Mouse (Mus musculus): ENCODE results near the gene Miox. TPM values are rescaled to one million over a fixed set of nuclear protein-coding genes. Genes with fewer than 3 reads are reported as not detected.

The Miox gene
- polyA plus RNA-seq, 1 experiment from 2014 or later, result not detected

DNA sequence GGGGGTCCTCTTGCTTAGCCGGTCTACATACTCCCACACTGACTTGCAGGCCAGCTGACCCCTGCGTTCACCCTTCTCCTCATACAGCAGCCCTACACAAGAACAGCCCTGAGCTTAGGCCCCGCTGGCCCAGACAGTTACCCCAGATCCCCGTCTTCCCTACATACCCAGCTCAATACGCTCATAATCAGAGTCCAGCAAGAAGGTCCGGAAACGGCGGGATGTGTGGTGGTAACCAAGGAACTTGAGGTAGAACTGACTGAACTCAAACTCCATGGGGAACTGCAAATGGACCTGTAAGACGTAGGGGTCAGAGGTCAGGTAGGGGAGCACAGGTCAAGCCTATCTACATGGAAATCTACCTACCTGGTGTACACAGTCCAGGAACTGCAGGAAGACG lies 40.4 kb upstream of the Miox start:
- DNase-seq (ENCODE audit: low spot score) (no peak), ATAC-seq (ENCODE audit: low read depth) (no peak)
- Histone ChIP-seq H3K9ac (ENCODE audit: low read depth, low read length) (no peak overlapping the region), H3K36me3 (ENCODE audit: control insufficient read depth, insufficient read depth, low read length) (peaks cover 95% of the 10 kb centered on the region), H3K4me1 (ENCODE audit: control insufficient read depth, insufficient read depth, low read length) (no peaks in the 10 kb centered on the region), H3K4me3 (ENCODE audit: low read depth, low read length) (no peak overlapping the region), H3K27me3 (replicated peaks; ENCODE audit: control insufficient read depth, insufficient read depth, low read length) (no peaks in the 10 kb centered on the region), H3K9me3 (ENCODE audit: control insufficient read depth, low read length) (no peaks in the 10 kb centered on the region), H3K4me2 (ENCODE audit: low read depth, low read length) (no peak overlapping the region), H3K27ac (replicated peaks; ENCODE audit: low read depth, low read length) (no peak overlapping the region)
- WGBS, result 89% methylated on average over 10 of the region's 10 CpGs

DNA sequence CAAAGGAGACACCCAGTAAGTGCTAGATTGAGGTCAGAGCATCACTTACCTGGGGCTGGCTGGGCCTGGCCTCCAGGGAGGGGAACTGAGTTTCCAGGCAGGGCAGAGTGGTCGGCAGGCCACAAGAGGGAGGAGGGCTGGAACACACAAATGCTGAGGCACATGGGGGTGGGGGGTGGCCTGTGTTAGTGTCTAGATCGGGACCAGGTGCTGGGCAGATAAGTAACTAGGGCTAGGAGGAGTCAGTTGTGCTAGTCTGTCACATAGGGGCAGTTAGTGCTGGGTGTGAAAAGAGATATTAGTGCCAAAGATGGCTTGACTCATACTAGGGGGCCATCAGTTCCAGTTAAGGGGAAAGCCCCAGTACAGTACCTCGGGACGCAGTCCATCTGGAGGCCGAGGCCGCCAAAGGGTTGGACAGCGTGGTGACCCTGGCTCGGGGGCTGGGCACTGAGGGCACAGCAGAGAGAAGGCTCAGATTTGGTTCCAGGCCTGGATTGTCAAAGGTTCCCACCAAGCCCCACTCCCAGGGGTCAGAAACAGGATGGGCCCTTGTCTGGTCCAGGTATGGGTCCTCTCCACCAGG lies 38.5 kb upstream of the Miox start:
- Histone ChIP-seq H3K4me3 (ENCODE audit: low read depth, low read length) (no peak overlapping the region), H3K4me2 (ENCODE audit: low read depth, low read length) (no peak overlapping the region), H3K9ac (ENCODE audit: low read depth, low read length) (no peak overlapping the region), H3K27me3 (replicated peaks; ENCODE audit: control insufficient read depth, insufficient read depth, low read length) (no peaks in the 10 kb centered on the region), H3K9me3 (ENCODE audit: control insufficient read depth, low read length) (no peaks in the 10 kb centered on the region), H3K36me3 (ENCODE audit: control insufficient read depth, insufficient read depth, low read length) (peaks cover 93% of the 10 kb centered on the region), H3K27ac (replicated peaks; ENCODE audit: low read depth, low read length) (no peak overlapping the region), H3K4me1 (ENCODE audit: control insufficient read depth, insufficient read depth, low read length) (no peaks in the 10 kb centered on the region)
- ATAC-seq (ENCODE audit: low read depth), result no peak
- DNase-seq (ENCODE audit: low spot score), result no peak
- WGBS, result 92% methylated on average over 7 of the region's 8 CpGs

DNA sequence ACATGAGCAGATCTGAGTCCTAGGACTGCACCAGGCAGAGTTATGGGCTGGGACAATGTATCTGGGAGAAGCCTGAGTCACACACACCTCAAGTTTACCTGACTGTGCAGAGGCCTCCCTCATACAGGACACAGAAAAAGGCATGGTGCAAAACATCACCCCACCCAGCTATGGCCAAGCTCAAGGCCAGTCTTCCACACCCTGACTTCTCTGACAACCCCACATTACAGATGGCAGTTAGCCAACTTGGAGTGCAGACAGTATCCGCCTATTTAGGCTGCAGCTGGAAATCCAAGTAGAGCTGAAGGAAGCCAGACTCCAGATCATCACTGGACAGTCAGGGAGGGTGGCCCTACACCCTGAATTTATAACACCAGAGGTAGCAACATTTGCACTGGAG lies 37.7 kb upstream of the Miox start:
- 0 out of 2 replicates have a peak, but pooled peaks have one; percentile 19 for ATAC-seq (ENCODE audit: low read depth)
- no peaks in the 10 kb centered on the region for H3K4me1 ChIP-seq (ENCODE audit: control insufficient read depth, insufficient read depth, low read length)
- no peaks in the 10 kb centered on the region for H3K27me3 ChIP-seq (replicated peaks; ENCODE audit: control insufficient read depth, insufficient read depth, low read length)
- no peak overlapping the region for H3K9ac ChIP-seq (ENCODE audit: low read depth, low read length)
- DNase-seq (ENCODE audit: low spot score), result peak; percentile 59
- no peak overlapping the region for H3K4me3 ChIP-seq (ENCODE audit: low read depth, low read length)
- 74% methylated on average over 1 of the region's 1 CpGs for WGBS
- no peak overlapping the region for H3K4me2 ChIP-seq (ENCODE audit: low read depth, low read length)
- H3K9me3 ChIP-seq (ENCODE audit: control insufficient read depth, low read length), result no peaks in the 10 kb centered on the region
- no peak overlapping the region for H3K27ac ChIP-seq (replicated peaks; ENCODE audit: low read depth, low read length)
- H3K36me3 ChIP-seq (ENCODE audit: control insufficient read depth, insufficient read depth, low read length), result peaks cover 93% of the 10 kb centered on the region

DNA sequence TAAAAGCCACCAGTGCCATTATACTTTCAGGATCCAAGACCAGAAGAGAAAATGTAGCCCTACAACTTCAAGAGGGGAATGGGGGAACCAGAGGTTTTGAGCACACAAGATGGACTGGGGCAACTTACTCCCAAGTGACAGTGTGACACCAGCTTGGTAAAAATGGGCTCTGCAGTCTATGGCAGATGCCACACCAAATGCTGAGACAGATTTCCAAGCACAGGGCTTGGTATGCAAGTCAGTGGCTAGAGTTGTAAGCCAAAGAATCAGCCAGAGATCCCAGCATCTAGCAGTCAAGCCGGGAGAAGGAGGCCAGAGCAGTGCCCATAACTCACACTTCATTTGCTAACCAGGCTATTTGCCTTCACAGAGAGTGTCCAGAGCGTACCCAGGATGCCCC lies 36.5 kb upstream of the Miox start:
- DNase-seq (ENCODE audit: low spot score), result no peak
- no peaks in the 10 kb centered on the region for H3K27me3 ChIP-seq (replicated peaks; ENCODE audit: control insufficient read depth, insufficient read depth, low read length)
- H3K4me2 ChIP-seq (ENCODE audit: low read depth, low read length), result no peak overlapping the region
- H3K27ac ChIP-seq (replicated peaks; ENCODE audit: low read depth, low read length), result no peak overlapping the region
- WGBS, result 95% methylated on average over 2 of the region's 2 CpGs
- H3K4me3 ChIP-seq (ENCODE audit: low read depth, low read length), result no peak overlapping the region
- no peak overlapping the region for H3K9ac ChIP-seq (ENCODE audit: low read depth, low read length)
- no peaks in the 10 kb centered on the region for H3K9me3 ChIP-seq (ENCODE audit: control insufficient read depth, low read length)
- H3K36me3 ChIP-seq (ENCODE audit: control insufficient read depth, insufficient read depth, low read length), result peaks cover 93% of the 10 kb centered on the region
- no peak for ATAC-seq (ENCODE audit: low read depth)
- no peaks in the 10 kb centered on the region for H3K4me1 ChIP-seq (ENCODE audit: control insufficient read depth, insufficient read depth, low read length)

DNA sequence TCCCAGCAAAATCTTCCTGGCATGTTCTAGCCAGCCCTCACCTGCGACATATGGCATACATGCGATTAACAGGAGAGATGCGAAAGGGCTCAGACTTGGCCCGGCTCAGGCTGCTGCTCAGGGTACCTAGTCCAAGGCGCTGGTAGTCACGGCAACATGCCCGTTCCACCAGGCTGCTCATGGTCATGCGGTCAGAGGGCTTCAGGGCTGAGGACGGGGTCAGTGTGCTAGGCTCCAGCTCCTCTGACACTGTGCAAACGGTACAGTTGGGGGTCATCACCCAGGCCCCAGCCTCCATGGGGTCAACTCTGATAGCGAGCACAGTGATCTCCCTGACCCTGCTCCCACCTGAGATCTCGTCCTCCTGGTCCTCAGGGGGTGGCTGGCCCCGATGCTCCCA lies 34.0 kb upstream of the Miox start:
- no peaks in the 10 kb centered on the region for H3K9me3 ChIP-seq (ENCODE audit: control insufficient read depth, low read length)
- H3K4me1 ChIP-seq (ENCODE audit: control insufficient read depth, insufficient read depth, low read length), result no peaks in the 10 kb centered on the region
- no peaks in the 10 kb centered on the region for H3K27me3 ChIP-seq (replicated peaks; ENCODE audit: control insufficient read depth, insufficient read depth, low read length)
- peaks cover 91% of the 10 kb centered on the region for H3K36me3 ChIP-seq (ENCODE audit: control insufficient read depth, insufficient read depth, low read length)
- no peak overlapping the region for H3K4me2 ChIP-seq (ENCODE audit: low read depth, low read length)
- DNase-seq (ENCODE audit: low spot score) (no peak), ATAC-seq (ENCODE audit: low read depth) (no peak)
- H3K27ac ChIP-seq (replicated peaks; ENCODE audit: low read depth, low read length), result no peak overlapping the region
- H3K4me3 ChIP-seq (ENCODE audit: low read depth, low read length), result no peak overlapping the region
- 93% methylated on average over 13 of the region's 13 CpGs for WGBS
- no peak overlapping the region for H3K9ac ChIP-seq (ENCODE audit: low read depth, low read length)

DNA sequence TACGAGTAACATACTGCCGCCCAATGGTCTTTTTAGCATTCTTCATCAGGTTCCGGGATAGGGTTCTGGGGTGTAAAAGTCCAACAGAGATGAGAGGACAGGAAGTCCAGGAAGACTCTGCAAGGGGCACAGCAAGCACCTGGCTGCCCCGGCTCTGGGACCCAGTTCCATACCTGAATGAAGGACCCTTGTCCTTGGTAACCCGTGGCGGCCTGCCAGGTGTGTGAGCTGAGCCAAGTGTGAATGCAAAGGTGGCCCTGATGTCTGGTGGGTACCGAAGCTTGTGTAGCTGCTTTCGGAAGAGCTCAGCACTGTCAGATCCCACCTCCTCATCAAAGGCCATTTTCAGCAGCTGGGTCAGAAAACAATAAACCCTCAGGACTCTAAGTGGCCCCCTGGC lies 33.6 kb upstream of the Miox start:
- Histone ChIP-seq H3K4me3 (ENCODE audit: low read depth, low read length) (no peak overlapping the region), H3K36me3 (ENCODE audit: control insufficient read depth, insufficient read depth, low read length) (peaks cover 91% of the 10 kb centered on the region), H3K4me2 (ENCODE audit: low read depth, low read length) (no peak overlapping the region), H3K9me3 (ENCODE audit: control insufficient read depth, low read length) (no peaks in the 10 kb centered on the region), H3K27ac (replicated peaks; ENCODE audit: low read depth, low read length) (no peak overlapping the region), H3K27me3 (replicated peaks; ENCODE audit: control insufficient read depth, insufficient read depth, low read length) (no peaks in the 10 kb centered on the region), H3K9ac (ENCODE audit: low read depth, low read length) (no peak overlapping the region), H3K4me1 (ENCODE audit: control insufficient read depth, insufficient read depth, low read length) (no peaks in the 10 kb centered on the region)
- DNase-seq (ENCODE audit: low spot score) (no peak), ATAC-seq (ENCODE audit: low read depth) (no peak)
- WGBS, result 97% methylated on average over 8 of the region's 8 CpGs

DNA sequence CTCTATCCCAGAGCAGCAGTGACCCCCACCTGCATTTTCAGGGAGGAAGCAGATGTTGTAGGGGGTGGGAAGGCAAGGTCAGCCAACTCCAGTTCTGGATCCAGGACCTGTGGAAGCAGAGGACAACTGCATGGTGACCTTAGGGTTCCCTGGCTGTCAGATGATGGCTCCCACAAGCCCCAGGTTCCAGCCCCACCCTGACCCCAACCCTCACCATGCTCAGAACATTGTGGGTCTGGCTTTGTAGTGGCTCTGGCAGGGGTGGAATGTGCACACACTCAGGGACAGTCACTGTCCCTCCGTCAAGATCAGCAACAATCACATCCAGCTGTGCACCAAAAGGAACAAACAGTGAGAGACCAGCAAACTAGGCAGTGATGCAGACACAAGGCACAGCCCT lies 28.2 kb upstream of the Miox start:
- H3K27me3 ChIP-seq (replicated peaks; ENCODE audit: control insufficient read depth, insufficient read depth, low read length), result no peaks in the 10 kb centered on the region
- H3K27ac ChIP-seq (replicated peaks; ENCODE audit: low read depth, low read length), result no peak overlapping the region
- no peaks in the 10 kb centered on the region for H3K4me1 ChIP-seq (ENCODE audit: control insufficient read depth, insufficient read depth, low read length)
- no peaks in the 10 kb centered on the region for H3K9me3 ChIP-seq (ENCODE audit: control insufficient read depth, low read length)
- DNase-seq (ENCODE audit: low spot score) (no peak), ATAC-seq (ENCODE audit: low read depth) (no peak)
- WGBS, result 56% methylated on average over 1 of the region's 1 CpGs
- no peak overlapping the region for H3K4me3 ChIP-seq (ENCODE audit: low read depth, low read length)
- no peak overlapping the region for H3K4me2 ChIP-seq (ENCODE audit: low read depth, low read length)
- H3K36me3 ChIP-seq (ENCODE audit: control insufficient read depth, insufficient read depth, low read length), result peaks cover 56% of the 10 kb centered on the region
- no peak overlapping the region for H3K9ac ChIP-seq (ENCODE audit: low read depth, low read length)

DNA sequence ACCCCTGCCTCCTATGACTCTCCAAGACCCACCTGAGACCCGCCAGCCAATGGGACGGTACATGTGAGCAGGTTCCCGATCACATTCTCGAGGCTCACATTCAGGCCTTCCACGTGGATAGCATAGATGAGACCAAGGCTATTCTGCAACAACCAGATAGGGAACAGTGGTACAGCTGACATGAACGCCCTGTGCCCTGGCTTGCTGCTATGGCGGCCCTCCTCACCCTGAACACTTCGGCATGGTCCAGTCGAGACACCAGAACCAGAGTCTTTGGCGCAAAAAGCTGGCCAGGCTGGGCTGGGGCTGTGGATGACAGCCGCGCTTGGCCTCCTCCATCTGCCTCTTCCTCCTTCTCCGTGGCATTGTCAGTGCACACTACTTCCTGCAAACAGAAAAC lies 26.7 kb upstream of the Miox start:
- 90% methylated on average over 13 of the region's 13 CpGs for WGBS
- no peaks in the 10 kb centered on the region for H3K27me3 ChIP-seq (replicated peaks; ENCODE audit: control insufficient read depth, insufficient read depth, low read length)
- DNase-seq (ENCODE audit: low spot score) (no peak), ATAC-seq (ENCODE audit: low read depth) (no peak)
- peaks cover 41% of the 10 kb centered on the region for H3K36me3 ChIP-seq (ENCODE audit: control insufficient read depth, insufficient read depth, low read length)
- H3K4me1 ChIP-seq (ENCODE audit: control insufficient read depth, insufficient read depth, low read length), result no peaks in the 10 kb centered on the region
- H3K4me2 ChIP-seq (ENCODE audit: low read depth, low read length), result no peak overlapping the region
- no peak overlapping the region for H3K9ac ChIP-seq (ENCODE audit: low read depth, low read length)
- H3K27ac ChIP-seq (replicated peaks; ENCODE audit: low read depth, low read length), result no peak overlapping the region
- H3K9me3 ChIP-seq (ENCODE audit: control insufficient read depth, low read length), result no peaks in the 10 kb centered on the region
- H3K4me3 ChIP-seq (ENCODE audit: low read depth, low read length), result no peak overlapping the region

DNA sequence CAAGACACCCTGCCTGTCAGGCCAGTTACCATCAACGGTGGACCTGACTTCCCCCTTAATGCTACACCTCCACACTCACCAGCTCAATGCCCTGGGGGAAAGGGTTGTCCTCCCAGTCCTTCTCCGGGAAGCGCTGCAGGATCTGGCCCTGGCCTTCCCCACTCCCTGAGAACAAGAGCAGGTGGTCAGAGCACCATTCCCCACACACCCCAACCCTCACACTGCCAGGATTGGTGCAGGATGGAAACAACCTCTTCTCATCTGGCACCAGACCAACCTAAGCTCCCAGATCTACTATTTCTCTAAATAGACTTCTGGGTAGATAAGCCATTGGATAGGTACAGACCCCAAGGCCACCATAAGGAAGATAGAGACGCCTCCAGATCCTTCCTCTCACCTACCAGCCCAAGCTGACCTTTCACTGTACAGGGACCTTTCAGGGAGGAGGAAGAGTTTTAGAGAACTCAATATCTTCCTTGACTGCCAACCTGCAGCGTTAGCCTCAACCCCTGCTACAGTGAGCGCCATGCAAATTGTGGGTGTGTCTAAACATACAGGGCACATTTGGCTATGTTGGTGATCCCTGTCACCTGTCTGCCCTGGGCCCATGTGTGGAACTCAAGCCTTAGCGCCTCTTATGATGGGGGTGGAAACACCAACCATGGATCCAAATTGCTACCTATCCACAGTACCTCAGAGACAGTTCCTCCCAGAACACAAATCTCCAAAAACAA lies 25.6 kb upstream of the Miox start:
- DNase-seq (ENCODE audit: low spot score), result no peak
- peaks cover 8% of the 10 kb centered on the region; the same call in 1 of the 2 replicates for H3K4me1 ChIP-seq (ENCODE audit: control insufficient read depth, insufficient read depth, low read length)
- no peak overlapping the region for H3K4me2 ChIP-seq (ENCODE audit: low read depth, low read length)
- H3K9me3 ChIP-seq (ENCODE audit: control insufficient read depth, low read length), result no peaks in the 10 kb centered on the region
- no peak for ATAC-seq (ENCODE audit: low read depth)
- H3K36me3 ChIP-seq (ENCODE audit: control insufficient read depth, insufficient read depth, low read length), result peaks cover 30% of the 10 kb centered on the region
- no peak overlapping the region for H3K4me3 ChIP-seq (ENCODE audit: low read depth, low read length)
- H3K27ac ChIP-seq (replicated peaks; ENCODE audit: low read depth, low read length), result no peak overlapping the region
- H3K9ac ChIP-seq (ENCODE audit: low read depth, low read length), result no peak overlapping the region
- H3K27me3 ChIP-seq (replicated peaks; ENCODE audit: control insufficient read depth, insufficient read depth, low read length), result no peaks in the 10 kb centered on the region
- 74% methylated on average over 7 of the region's 7 CpGs for WGBS
